Mouse (Mus musculus) thymus, adult 2 months (tissue): ENCODE results near the gene Efna1.

Source experiments
- CTCF ChIP-seq: fragments of 200-500 bp; IDR thresholded peaks from 2 replicates; pipeline ENCODE4 v1.5.1; 2012; ENCODE audit warnings: mild to moderate bottlenecking, control low read depth, low read length, moderate library complexity, borderline replicate concordance; ENCODE audit not compliant: control insufficient read depth, poor library complexity, insufficient read depth; ENCODE audit errors: extremely low read depth
- POLR2A ChIP-seq: fragments of 200-500 bp; IDR thresholded peaks from 2 replicates; pipeline ENCODE4 v1.6.1; 2012; ENCODE audit warnings: mild to moderate bottlenecking, low read length, control low read depth, moderate library complexity; ENCODE audit not compliant: control insufficient read depth, poor library complexity, insufficient read depth; ENCODE audit errors: extremely low read depth

DNA sequence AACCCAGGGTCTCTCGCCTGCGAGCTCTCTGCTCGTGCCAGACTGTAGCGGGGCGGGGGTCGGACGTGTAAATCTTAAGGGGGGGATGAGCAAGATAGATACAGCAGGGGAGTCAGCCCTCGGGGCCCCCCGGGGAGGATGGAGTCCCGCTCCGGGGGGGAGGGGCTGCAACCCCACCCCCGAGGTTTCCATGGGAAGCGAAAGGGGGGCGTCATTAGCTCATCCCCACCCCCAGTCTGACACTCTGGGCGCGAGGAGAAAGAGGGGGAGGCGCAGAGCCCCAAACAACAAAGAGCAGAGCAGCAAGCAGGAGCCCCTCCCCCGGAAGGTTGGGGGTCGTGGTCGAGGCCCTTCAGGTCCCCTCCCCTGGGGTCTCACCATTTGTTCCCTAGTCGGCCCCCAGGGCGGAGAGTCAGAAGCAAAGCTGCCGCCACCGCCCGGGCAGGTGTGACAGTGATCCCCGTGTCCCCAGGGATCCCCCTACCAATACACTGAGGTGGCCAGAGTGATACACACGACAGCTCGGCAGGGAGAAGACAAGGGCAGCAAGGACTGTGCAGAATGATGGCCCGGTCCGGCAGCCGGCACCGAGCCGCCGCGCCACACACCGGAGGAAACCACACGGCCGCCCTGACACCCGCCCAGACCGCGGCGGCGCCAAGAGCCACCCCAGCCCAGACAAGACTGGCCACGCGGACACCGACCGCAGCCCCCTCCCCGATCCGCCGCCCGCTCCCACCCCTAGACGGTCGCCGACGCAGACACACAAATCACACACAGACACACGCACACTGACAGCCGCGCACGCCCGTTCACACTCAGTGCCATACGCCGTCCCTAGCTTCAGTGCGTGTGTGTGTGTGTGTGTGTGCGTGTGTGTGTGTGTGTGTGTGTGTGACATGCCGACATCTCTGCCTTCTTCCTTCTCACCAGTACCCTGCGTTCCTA lies 40.5 kb upstream of the Efna1 start:
- TF ChIP-seq CTCF (no peak), POLR2A (no peak)
